Mouse (Mus musculus) cerebellum, postnatal 25 days (tissue): ENCODE results near the gene Kcnj12.

Experiments used
- DNase-seq, 2 experiments: peaks; one replicate each; pipeline ENCODE4 v3.0.0; 2021; ENCODE audit warnings: mixed read lengths in 2 of 2

The Kcnj12 gene

DNA sequence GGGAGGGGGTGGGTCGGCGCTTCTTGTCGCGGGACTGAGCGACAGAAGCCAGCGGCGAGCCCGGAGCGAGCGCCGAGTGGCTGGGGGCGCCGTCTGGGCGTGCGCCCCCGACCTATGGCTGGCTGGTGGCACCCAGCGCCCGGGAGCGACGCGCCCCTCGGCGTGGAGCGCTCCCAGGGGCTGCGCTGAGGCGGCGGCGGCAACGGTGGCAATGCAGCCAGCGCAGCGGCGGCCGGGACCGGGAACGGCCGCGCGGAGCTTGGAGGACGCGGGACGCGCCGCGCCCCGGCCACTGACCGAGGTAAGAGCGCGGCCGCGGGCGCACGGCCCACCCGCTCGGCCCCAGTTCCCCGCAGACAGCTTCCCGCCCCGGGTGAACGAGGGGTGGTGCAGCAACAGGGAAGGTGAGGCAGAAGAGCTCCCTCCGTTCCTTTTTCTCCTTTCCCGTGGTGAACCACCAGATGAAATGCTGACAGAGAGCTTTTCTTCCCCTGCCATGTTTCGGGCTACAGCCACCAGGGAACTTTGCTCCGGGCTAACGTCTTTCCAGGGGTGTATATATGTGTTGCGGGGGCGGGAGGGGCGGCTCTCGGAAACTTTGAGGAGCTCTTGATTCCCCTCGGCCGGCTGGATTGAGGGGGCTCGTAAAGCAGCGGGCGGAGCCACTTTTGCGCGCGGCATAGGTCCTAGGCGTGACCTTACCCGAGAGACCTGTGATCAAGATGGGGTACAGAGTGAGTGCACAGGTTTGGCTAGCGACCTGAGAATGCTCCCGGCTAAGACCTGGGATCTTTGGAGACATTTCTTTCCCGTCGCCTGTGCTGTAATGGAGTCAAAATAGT lies at the start of gene Kcnj12:
Gene Kcnj12 (plus strand): TSS at position 15 of the 842 bp plus-strand sequence.
- peak; percentile 70 to 71 for DNase-seq

DNA sequence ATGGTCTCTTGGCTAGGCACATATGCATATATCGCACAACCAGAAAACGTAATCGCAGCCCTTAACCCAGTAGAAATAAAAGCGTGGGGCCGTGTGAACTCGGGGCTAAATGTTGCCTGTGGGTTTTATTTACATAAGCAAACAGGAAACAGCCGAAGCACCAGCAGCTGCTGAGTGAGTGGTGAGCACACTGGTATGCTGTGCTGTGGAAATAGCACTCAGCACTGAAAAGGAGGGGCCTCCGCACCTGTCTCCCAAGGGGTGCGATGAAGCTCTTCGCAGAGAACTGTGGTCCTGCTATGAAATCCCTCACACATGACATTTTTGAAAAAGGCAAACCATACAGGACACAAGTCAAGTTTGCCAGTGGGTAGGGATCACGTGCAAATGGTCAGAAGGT lies 47.3 kb upstream of the Kcnj12 start:
- no peak for DNase-seq

DNA sequence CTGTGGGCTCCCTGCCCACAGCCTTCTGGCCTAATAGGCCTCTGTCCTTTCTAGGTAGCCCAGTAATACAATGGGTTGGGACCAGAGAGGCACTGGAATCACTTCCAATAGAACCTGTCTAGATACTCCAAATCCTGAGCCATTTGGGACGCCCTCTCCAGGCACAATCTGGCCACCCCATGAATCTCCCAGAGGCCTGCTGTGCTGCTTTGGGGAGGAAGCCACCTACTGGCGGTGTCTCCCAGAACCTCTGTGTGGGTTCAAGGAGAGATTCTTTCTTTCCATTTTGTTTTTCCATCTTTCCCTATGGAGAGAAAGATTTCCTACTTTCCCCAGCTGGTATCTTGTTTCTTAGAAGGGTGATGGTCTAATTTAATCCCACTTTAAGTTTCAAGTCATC lies 46.1 kb upstream of the Kcnj12 start:
- DNase-seq, result no peak

DNA sequence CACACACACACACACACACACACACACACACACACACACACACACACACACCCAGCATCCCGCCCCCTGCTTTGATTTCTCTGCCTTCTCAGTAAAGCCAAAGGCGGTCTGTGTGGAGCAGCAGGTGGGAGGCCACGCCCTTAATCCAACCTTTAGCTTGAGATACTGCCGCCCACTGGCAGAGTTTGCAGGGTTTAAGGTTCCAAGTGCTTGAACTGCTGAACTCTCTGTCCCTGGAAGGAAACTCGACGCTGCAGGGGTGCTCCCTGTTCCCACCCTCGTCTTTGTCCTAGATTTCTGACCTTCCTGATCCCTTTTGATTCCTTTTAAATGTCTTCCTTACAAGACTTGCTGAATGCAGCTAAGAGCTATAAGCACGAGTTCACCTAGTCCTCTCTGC lies 45.6 kb upstream of the Kcnj12 start:
- DNase-seq, result peak in 1 of 2 experiments; percentile 59

DNA sequence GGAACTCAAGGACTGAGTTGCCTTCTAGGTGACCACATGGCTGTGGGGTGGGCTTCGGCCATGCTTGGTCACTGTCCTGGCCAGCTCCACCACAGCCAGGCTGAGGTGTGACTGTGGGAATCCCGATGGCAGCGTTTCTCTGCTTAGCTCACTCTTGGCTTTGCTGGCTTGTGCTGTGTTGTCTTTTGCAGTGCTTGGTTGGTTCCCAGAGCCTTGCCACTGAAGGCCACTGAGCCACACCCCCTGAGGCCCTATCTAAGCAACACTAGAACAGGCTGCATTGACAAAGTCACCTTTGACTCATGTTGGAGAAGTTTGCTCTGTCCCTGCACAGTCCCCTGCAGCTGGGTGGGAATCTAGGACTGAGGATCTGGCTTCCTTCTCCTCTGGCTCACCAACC lies 45.2 kb upstream of the Kcnj12 start:
- DNase-seq, result no peak

DNA sequence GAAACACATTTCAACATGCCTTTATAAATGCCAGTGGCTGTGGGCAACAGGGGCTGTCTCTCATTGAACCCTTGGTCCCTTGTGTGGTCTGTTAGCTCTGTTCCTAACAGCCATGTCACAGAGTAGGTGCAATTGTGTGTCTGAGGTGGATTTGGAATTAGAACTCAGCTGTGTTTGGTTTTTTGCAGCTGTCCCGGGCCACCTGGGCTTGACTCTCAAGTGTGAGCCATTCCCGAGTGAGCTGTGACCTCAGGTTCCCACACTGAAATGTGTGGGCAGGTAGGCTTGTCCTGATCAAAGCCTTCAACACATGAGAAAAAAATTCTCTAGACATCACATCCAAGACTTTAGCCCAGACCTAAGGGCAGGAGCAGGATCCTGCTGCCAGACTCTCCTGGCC lies 43.7 kb upstream of the Kcnj12 start:
- DNase-seq, result no peak

DNA sequence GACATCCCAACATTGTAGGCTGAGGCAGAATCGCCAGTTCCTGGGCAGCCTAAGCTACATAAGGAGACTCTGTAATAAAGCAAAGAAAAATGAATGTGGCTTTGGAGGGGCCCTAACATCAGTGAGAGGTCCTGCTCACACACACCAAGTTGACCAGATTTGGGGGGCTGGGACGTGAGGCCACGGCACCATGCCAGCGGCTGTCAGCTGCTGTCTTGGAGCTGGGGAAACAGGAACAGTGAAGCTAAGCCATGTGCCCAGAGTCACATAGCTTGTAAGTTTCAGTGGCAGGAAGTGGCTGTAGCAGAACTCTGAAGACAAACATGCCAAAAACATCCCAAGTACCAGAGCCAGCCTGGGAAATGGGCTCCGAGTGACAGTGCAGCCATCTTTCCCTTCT lies 42.6 kb upstream of the Kcnj12 start:
- no peak for DNase-seq

DNA sequence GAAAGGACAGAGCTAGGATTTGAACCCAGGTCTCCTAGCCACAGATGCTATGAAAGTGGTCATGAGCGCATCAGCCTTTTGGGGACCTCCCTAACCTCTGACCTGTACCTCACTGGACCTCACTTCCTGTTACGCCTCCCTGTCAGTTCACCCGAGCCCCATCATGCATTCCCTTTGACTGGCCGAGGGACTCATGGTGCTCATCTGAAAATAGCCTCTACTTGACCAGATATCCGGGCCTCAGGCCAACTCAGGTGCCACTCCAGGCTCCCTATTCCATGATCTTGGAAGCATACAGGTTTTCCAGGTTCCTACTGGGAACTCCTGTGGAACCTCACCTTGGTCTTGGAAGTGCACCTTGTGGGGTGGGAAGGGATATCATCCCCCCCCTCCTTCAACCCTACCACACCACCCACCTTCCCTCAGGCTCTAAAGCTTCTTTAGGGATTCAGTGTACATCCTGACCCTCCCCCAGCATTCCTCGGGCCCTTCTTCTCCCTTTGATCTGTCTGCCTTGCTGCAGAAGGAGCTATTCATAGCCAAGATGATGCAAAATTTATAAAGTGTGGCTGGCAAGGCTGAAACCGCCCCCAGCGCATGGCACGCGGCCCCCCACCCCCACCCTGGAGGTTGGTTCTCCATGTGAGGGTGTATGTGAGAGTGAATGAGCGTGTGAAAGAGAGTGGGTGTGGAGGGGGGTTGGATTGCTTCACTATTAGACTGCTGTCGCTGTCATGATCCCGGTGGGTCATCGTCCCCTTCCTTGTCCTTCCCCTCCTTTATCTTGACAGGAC lies 40.5 kb upstream of the Kcnj12 start:
- DNase-seq, result peak in 1 of 2 experiments; percentile 39

DNA sequence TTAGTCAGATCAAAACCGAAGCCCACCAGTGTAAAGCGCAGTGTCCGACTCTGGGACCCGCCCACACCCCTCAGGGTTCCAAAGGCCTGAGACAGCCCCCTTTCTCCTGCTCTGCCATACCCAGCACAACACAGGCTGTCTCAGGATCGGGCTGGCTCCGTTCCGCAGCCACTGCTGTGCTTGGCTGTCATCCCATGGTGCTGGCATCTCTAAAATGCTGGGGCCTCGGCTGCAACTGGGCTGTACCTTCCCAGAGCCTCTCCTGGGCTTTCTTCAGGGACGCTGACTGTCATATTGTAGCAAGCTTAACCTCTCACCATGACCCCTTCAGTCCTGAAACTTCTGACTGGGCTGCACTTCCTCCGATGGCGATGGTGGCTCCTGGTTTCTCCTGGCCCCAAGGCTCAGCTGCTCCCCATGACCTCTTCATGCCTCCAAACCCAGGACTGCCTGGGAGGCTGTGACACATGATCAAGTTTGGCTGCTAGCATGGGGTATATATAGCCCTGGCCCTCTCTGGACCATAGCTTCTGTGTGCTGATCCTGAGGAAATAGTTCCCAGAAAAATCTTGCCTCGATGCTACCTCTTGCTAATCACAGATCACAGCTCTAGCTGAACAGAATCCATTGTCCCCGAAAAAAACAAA lies 37.3 kb upstream of the Kcnj12 start:
- peak; percentile 96 for DNase-seq

DNA sequence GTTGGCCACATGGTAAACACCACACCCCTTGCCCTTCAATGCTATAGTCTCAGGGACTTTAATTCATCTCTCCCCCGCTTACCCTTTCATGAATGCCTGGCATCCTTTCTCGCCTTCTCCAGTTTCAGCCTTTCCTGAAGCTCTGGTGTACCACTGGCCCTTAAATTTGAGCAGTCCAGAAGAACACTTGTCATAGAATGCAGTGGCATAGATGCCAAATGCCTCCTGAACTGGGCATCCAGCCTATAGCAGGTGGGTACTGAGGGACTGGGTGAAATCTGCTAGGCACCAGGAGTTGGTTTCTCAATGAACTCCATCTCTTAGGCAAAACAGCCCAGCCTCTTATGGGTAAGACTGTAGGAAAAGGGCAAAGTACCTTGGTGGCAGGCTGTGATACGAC lies 31.9 kb upstream of the Kcnj12 start:
- DNase-seq, result no peak

DNA sequence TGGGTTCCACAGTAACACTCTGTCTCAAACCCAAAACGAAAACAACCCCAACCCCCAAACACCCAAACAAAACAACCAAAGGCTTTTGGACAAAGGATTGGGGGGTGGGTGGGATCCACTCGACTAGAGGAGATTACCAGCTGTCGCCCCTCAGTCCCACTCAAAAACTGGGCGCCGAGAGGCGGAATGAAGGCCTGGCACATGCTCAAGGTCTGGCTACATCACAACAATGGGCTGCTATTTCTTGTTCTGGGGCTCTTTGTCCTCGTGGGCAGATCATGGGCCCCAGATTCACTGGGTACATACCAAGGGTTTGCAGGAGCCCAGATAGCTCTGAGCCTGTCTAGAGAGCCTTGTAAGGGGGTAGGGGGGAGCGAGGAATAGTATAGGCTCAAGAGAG lies 19.6 kb upstream of the Kcnj12 start:
- no peak for DNase-seq

DNA sequence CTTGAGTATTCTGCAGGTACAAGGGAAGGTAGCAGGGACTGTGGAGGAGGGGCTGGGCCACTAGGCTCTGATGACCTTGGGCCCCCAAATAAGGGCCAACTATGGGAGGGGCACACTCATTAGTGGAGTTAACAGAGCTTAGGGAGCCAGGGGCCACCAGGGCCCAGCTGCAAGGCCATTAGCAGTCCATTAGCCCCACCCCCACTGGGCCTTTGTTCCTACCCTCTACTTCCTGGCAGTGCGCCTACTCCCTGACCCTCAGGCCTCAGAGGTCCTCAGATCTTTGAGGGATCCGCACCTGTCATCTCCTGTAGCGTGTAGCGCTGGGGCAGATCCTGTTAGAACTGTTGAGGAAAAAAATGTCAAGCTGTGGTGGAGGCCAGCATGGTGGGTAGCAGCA lies 18.3 kb upstream of the Kcnj12 start:
- no peak for DNase-seq

DNA sequence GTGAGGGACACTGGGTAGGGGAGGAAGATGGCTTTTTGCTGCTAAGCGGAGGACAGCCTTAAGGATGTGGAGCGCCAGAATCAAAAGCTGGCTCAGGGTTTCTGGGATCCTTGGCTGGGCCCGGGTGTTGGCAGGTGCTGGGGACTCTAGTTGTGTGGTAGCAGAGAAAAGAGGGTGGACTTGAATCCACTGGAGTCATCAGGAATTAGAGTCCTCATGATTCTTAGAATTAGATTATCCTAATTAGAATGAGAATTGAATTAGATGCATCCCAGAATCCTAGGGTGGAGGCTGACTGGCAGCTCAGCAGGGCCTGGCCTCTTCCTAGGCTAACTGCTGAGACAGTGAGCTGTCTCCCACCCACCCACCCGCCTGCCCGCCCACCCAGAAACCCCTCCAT lies 17.6 kb upstream of the Kcnj12 start:
- DNase-seq, result no peak

DNA sequence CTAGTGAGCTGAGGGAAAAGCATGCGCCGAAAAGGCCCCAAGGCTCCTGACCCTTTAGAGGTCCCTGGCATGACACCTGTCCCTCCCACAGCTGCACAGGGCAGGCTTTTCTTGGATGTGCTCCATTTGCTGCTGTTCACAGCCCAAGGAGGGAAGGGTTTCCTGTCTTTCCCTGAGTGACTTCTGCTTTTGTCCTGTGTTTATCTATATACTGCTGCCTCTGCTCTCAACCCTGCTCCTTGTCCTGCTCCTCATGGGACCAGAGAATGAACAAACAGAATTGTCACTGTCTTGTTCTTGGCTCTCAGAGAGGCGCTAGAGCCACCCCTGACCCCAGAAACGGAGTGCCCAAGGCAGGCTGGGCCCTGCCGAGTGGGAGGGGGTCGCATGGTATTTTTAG lies 17.0 kb upstream of the Kcnj12 start:
- no peak for DNase-seq

DNA sequence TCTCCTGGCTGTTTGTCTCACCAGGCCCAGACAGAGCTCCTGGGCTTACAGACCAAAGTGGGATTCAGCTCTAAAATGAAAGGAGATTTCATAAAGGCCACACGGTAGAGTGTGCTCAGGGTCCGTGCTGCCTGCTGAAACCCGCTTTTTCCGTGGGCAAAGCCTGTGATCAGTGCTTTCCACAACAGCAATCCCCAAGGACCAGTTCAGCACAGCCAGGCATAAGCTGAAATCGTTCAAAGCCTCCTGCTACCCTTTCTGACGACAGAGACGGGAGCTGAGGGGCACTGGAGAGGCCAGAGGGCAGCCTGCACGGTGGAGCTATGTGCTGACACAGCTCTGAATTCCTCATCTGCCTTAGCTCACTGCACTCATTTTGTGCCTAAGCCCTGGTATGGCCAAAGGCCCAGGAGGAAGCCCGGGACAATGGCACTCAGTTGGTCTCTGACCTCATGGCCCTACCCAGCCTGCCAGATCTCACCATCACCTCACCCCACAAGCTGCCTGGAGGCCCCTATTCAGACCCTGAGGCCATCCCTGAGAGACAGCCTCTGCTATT lies 10.5 kb upstream of the Kcnj12 start:
- DNase-seq, result no peak

DNA sequence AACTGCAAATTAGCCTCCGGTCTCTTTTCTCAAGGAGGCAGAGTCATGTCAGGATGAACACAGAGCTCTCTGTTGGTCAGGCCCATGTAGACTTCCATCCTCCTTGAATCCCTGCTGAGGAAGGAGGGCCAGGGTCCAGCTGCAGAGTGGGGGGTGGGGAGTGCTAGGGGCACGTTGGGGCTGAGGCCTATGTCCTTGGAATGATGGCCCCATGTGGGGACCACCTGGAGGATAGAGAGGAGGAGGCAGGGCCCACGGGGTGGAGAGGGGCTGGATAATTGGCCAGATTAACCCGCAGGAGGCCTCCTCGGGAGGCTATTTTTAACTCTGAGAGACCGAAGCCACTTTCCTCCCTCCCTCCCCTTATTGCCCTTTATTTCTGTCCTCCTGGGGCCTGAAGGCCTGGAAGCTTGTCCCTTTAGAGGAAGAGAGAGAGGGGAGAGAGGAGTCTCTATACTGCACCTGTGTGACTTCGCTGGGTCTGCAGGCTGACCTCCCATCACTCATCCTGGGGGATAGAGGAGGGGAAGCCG lies 5.4 kb upstream of the Kcnj12 start:
- no peak for DNase-seq

DNA sequence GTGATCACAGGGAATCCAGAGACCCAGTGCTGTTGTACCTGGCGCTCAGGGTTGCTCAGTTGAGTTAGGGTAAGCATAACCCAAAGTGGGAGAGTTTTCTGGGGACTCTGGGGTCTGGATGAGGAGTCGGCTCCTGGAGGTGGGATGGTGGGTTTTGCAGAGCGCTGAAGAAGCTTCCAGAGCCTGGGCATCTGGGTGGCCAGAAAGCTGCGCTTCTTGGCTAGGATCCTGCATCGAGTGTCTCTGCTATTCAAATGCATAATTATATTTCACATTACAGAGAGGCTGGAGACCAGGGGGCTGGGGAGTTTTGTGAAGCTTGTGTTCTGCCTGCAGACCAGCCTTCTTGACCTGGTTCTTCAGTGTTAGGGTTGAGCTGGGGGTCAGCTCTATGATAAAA lies 1.2 kb upstream of the Kcnj12 start:
- DNase-seq, result peak in 1 of 2 experiments; percentile 31

DNA sequence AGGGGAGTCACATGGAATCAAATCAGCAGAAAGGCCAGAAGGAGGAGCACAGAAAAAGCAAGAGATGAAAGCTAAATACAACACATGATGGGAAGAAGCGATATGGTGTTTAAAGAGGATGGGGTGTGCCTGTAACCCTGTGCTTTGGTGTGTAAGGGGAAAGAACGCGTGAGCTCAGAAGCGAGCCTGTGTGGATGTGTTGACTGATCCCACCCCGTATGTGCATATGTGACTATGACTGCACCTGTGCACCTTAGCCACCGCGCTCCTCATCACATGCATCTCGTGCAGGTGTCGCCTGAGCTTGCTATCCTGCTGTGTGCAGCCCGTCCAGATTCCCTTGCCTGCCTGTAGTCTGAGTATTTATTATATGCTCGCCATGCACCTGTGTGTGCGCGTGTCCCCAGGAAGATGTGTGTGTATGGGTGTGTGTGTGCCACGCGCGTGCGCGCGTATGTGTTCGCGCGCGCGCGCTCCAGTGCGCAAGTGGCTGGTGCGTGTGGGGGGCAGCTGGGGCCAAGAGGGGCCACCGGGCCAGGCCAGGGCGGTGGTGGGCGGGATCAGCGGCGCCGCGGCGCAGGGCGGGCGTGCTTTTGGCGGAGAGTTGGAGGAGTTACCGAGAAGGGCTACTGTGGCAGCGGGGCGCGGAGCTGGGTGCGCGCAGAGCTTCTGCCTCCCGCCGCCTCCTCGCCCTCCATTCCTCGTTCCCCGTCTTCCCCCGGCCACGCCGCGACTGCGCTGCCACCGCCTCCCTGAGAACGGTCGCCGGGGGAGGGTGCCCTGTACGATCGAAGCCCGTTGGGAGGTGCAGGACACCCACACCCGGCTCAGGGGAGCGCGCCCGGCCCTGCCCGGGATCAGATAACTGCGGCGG lies 451 bp upstream of the Kcnj12 start:
- DNase-seq, result peak; percentile 89 to 92

DNA sequence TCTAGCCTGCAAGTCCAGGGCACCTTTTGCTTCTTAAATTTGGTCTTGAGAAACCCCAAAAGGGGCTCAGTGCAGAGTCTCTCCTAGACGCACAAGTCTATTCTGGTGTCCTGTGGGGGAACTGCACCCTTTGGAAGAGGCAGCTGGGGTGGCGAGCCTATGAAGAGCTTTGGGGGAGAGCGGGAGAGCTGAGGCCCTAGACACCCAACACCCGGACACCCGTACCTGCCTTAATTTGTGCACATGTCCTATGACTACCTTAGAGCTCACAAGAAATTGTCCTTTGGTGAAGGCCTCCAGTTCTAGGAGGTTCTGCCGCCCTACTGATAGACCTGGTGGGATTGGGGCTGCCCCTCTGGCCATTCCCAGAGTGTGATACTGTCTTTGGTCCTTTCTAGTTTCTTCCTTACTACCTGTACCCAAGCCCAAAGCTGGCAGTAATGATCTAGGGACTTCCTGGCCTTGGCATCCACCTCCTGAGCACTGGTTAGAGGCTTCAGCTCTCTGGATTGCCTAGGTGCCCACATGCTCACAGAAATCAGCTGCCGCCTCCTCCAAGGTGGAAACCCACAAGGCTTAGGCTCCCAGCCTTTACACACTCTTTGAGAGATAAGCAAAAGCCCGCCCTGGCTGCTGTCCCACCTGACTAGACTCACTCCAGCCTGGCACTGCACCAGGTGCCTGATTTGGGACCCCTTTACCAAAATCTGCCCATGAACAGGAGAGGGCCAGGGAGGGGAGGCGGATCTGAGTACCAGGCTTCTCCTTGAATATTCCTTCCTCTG lies 1.2 kb downstream of the Kcnj12 start:
- peak; percentile 67 to 72 for DNase-seq

DNA sequence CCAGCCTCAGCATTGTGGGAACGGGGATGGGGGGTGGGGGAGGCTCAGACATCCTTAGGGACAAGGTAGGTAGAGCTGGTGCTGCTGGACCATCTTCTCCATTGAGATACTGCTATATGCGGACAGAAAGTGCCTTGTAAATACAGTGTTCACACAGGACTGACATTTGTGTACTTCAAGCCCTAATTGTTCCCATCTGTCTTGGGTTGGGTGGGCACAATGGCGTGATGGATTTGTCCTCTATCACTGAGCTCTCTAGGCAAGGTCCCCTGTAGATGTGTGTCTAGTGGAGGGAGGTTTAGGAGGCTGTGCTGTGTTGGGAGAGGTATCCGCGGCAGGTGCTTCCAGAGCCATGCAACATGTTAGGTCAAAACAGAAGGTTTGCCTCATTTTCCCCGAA lies 2.0 kb downstream of the Kcnj12 start:
- DNase-seq, result no peak

DNA sequence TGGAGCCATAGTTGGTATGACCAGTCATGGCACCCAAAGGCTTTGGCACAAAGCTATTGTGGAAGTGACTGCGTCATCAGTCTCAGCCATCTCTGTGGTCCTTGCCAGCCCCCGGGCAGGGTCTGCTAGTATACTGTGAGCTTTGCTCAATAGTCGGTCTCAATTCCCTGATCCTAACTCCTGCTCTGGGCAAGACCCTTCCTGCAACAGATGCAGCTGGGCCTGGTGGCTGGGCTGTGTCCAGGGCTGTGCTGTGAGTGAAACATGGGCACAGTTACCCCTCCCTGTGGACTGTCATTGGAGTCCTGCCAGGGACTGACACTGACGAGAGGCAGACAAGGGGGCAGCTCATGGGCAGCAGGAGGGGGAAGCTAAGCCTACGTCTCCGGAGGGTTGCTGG lies 2.6 kb downstream of the Kcnj12 start:
- peak; percentile 82 to 85 for DNase-seq
